Mouse (Mus musculus) heart, adult 2 months (tissue): ENCODE measurements around the gene Tmem159.

ENCODE experiments used
- CTCF ChIP-seq: fragments of 200-600 bp; IDR thresholded peaks from 2 replicates; pipeline ENCODE4 v1.8.1; 2022; ENCODE audit warnings: antibody characterized with exemption, mild to moderate bottlenecking, moderate library complexity
- EP300 ChIP-seq: fragments of 200-500 bp; IDR thresholded peaks from 2 replicates; pipeline ENCODE4 v1.6.1; 2011; ENCODE audit warnings: low read depth, low read length, control low read depth; ENCODE audit not compliant: insufficient read depth
- POLR2A ChIP-seq: fragments of 200-500 bp; IDR thresholded peaks from 2 replicates; pipeline ENCODE4 v1.6.1; 2011; ENCODE audit warnings: mild to moderate bottlenecking, low read depth, low read length, control low read depth; ENCODE audit not compliant: insufficient read depth

DNA sequence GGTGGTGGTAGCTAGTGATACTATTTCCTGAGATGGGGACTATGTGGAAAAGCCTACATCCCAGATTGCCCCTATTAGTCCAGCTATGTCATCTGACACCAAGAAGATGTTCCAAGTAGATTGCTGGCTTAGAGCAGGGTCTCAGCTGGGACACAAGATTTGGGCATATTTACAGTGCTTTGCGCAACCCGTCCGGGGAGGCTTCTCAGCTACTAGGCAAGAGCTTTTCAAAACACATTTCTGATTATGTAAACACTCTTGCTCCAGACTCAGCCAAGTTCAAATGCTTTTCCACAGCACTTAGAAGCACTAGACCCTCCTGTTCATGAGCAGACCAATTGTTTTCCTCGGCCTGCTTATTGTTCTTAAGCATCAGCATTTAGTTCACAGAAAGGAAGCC, 21.6 kb downstream of the Tmem159 start:
- TF ChIP-seq CTCF (no peak), POLR2A (no peak), EP300 (no peak)
